Mouse (Mus musculus) kidney, postnatal 25 days (tissue): ENCODE measurements around the gene Eaf2.

ENCODE experiments used
- DNase-seq, 2 experiments: peaks; one replicate each; pipeline ENCODE4 v3.0.0; 2021; ENCODE audit warnings: mixed read lengths in 2 of 2

Eaf2 gene

GRCm38 (mm10) chr16:36828820-36829219, 46.0 kb downstream of the Eaf2 start:
- DNase-seq = no peak

GRCm38 (mm10) chr16:36828054-36828786, 46.6 kb downstream of the Eaf2 start, which contains the start of gene Iqcb1:
Gene Iqcb1, plus strand, starts transcription at chr16:36828385.
- DNase-seq = peak; percentile 89 to 94

- no peak for DNase-seq
Observed at GRCm38 (mm10) chr16:36827611-36828053, 47.2 kb downstream of the Eaf2 start.

- DNase-seq = no peak
Observed at GRCm38 (mm10) chr16:36821474-36821873, 53.3 kb downstream of the Eaf2 start.

GRCm38 (mm10) chr16:36820747-36821146, 54.1 kb downstream of the Eaf2 start:
- DNase-seq = no peak

GRCm38 (mm10) chr16:36820016-36820415, 54.8 kb downstream of the Eaf2 start:
- no peak for DNase-seq

- DNase-seq = peak; percentile 83 to 89
Observed at GRCm38 (mm10) chr16:36817321-36817926, 57.4 kb downstream of the Eaf2 start.

- no peak for DNase-seq
Observed at GRCm38 (mm10) chr16:36816916-36817315, 57.9 kb downstream of the Eaf2 start.

GRCm38 (mm10) chr16:36813680-36814079, 61.1 kb downstream of the Eaf2 start:
- DNase-seq = peak in 1 of 2 experiments; percentile 36

GRCm38 (mm10) chr16:36808616-36809015, 66.2 kb downstream of the Eaf2 start:
- DNase-seq = peak; percentile 23 to 55

GRCm38 (mm10) chr16:36802361-36802760, 72.4 kb downstream of the Eaf2 start:
- DNase-seq = no peak

GRCm38 (mm10) chr16:36798334-36798733, 76.5 kb downstream of the Eaf2 start:
- DNase-seq = no peak

- DNase-seq = no peak
Observed at GRCm38 (mm10) chr16:36794976-36795375, 79.8 kb downstream of the Eaf2 start.

- DNase-seq = no peak
Observed at GRCm38 (mm10) chr16:36790166-36790565, 84.6 kb downstream of the Eaf2 start.

GRCm38 (mm10) chr16:36786466-36786865, 88.3 kb downstream of the Eaf2 start:
- peak in 1 of 2 experiments; percentile 16 for DNase-seq

GRCm38 (mm10) chr16:36784594-36785313, 90.0 kb downstream of the Eaf2 start, which contains the start of gene Slc15a2:
Gene Slc15a2, minus strand, starts transcription at chr16:36784962.
- DNase-seq = peak; percentile 41 to 60

- no peak for DNase-seq
Observed at GRCm38 (mm10) chr16:36784146-36784545, 90.7 kb downstream of the Eaf2 start.

GRCm38 (mm10) chr16:36775658-36776057, 99.1 kb downstream of the Eaf2 start:
- DNase-seq = no peak

GRCm38 (mm10) chr16:36772996-36773395, 101.8 kb downstream of the Eaf2 start:
- no peak for DNase-seq

GRCm38 (mm10) chr16:36771703-36772102, 103.1 kb downstream of the Eaf2 start:
- DNase-seq = no peak

- DNase-seq = no peak
Observed at GRCm38 (mm10) chr16:36771244-36771643, 103.6 kb downstream of the Eaf2 start.

- DNase-seq = no peak
Observed at GRCm38 (mm10) chr16:36770830-36771229, 104.0 kb downstream of the Eaf2 start.

- no peak for DNase-seq
Observed at GRCm38 (mm10) chr16:36770191-36770771, 104.5 kb downstream of the Eaf2 start.
